Mouse (Mus musculus): ENCODE measurements at regions not wholly inside any gene's neighbourhood (a gene's known extent, or its start where the extent isn't known, plus 50 kb on each side); places are given as distances from the start of the nearest gene placed in this dataset.

DNA sequence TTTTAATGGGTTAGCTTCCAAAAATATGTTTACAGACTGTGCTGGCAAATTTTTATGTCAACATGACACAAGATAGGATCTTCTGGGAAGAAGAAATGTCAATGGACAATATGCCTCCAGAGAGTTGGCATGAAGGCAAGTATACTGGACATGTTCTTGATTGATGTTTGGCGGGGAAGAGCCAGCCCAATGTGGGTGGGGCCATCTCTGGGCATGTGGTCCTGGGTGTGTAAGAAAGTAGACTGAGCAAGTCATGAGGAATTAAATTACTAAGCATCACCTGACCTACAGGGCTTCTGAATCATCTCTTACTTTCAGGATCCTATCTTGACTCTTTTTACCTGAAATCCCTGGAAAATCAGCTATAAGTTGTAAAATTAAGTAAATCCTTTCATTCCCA is 525.0 kb upstream of the Grm7 start:
- no peaks in the 10 kb centered on the region for H3K36me3 ChIP-seq (ENCODE audit: control insufficient read depth in 1 of 2, insufficient read depth in 2 of 2, low read length in 2 of 2)
- no peaks in the 10 kb centered on the region for H3K4me1 ChIP-seq (ENCODE audit: control insufficient read depth in 1 of 2, insufficient read depth in 2 of 2, low read length in 2 of 2)
- TF ChIP-seq RAD21 (IDR thresholded peaks at IDR 0.05; ENCODE audit: low read depth, low read length), result no peak
- TF ChIP-seq ELF1 (IDR thresholded peaks at IDR 0.05; ENCODE audit: low read depth, low read length), result no peak
- no peak for TF ChIP-seq MYC (IDR thresholded peaks at IDR 0.05; ENCODE audit: low read depth, low read length)
- TF ChIP-seq E2F4 (IDR thresholded peaks at IDR 0.05; ENCODE audit: borderline replicate concordance, low read depth, low read length), result no peak
- no peak for TF ChIP-seq ZNF384 (IDR thresholded peaks at IDR 0.05; ENCODE audit: low read depth, low read length)
- TF ChIP-seq POLR2AphosphoS5 (IDR thresholded peaks at IDR 0.05; ENCODE audit: borderline replicate concordance, low read depth, low read length), result no peak
- no peak for TF ChIP-seq MAZ (IDR thresholded peaks at IDR 0.05; ENCODE audit: low read depth, low read length)
- no peak for TF ChIP-seq MYB (IDR thresholded peaks at IDR 0.05; ENCODE audit: low read depth, low read length)
- no peak for TF ChIP-seq JUND (IDR thresholded peaks at IDR 0.05; ENCODE audit: low read depth, low read length)
- no peak for TF ChIP-seq BHLHE40 (IDR thresholded peaks at IDR 0.05; ENCODE audit: borderline replicate concordance, low read depth, low read length)
- no peak for TF ChIP-seq HCFC1 (IDR thresholded peaks at IDR 0.05; ENCODE audit: low read depth, low read length)
- TF ChIP-seq SMC3 (IDR thresholded peaks at IDR 0.05; ENCODE audit: low read depth, low read length), result no peak
- TF ChIP-seq ZMIZ1 (IDR thresholded peaks at IDR 0.05; ENCODE audit: low read depth, low read length), result no peak
- TF ChIP-seq TCF12 (IDR thresholded peaks at IDR 0.05; ENCODE audit: low read depth, low read length), result no peak
- TF ChIP-seq GABPA (IDR thresholded peaks at IDR 0.05; ENCODE audit: low read depth, low read length), result no peak
- TF ChIP-seq SIN3A (IDR thresholded peaks at IDR 0.05; ENCODE audit: low read length), result no peak
- no peak for TF ChIP-seq UBTF (IDR thresholded peaks at IDR 0.05; ENCODE audit: borderline replicate concordance, insufficient read depth, low read depth, low read length)
- no peak for TF ChIP-seq MXI1 (IDR thresholded peaks at IDR 0.05; ENCODE audit: low read depth, low read length)
- no peak for TF ChIP-seq ZC3H11A (IDR thresholded peaks at IDR 0.05; ENCODE audit: low read depth, low read length)
- H3K9ac ChIP-seq (ENCODE audit: control insufficient read depth, low read depth, low read length, poor library complexity, severe bottlenecking), result no peak overlapping the region
- no peak for DNase-seq (ENCODE audit: low read depth, low spot score)
- no peak overlapping the region for H3K4me3 ChIP-seq (ENCODE audit: control insufficient read depth in 1 of 2, insufficient read depth in 1 of 2, low read depth in 2 of 2, low read length in 2 of 2)
- H3K27ac ChIP-seq (ENCODE audit: control insufficient read depth, low read depth, low read length), result no peak overlapping the region
- H3K79me2 ChIP-seq (ENCODE audit: control insufficient read depth, insufficient read depth, low read length, poor library complexity), result no peaks in the 10 kb centered on the region
- no peaks in the 10 kb centered on the region for H3K9me3 ChIP-seq (replicated peaks; ENCODE audit: insufficient read depth, low read length)
- H3K27me3 ChIP-seq (ENCODE audit: control insufficient read depth in 1 of 2, insufficient read depth in 2 of 2, low read length in 2 of 2), result no peaks in the 10 kb centered on the region

DNA sequence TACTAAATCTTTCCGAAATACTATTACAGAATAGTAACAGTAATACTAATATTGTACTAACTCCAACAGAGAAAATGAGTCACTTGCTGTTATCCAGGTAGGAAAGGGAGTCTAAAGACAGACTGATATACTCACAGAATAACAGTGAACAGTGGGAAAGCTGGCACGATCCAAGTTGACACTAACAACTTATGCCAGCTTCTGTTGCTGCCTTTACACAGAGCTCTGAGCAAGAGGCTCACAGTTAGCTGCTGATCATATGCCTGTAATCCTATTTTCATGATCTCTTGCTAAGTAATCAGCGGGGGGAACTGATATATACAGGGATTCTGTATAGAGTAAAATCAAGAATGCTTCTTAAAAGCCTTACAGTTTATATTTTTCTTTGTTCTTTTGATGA is 513.1 kb upstream of the Grm7 start:
- H3K27ac ChIP-seq (ENCODE audit: control insufficient read depth, low read depth, low read length), result no peak overlapping the region
- H3K79me2 ChIP-seq (ENCODE audit: control insufficient read depth, insufficient read depth, low read length, poor library complexity), result no peaks in the 10 kb centered on the region
- H3K36me3 ChIP-seq (ENCODE audit: control insufficient read depth in 1 of 2, insufficient read depth in 2 of 2, low read length in 2 of 2), result no peaks in the 10 kb centered on the region
- no peak for DNase-seq (ENCODE audit: low read depth, low spot score)
- TF ChIP-seq POLR2A (IDR thresholded peaks at IDR 0.05; ENCODE audit: control insufficient read depth in 1 of 2, insufficient read depth in 1 of 2, low read depth in 1 of 2, low read length in 2 of 2, poor library complexity in 1 of 2), result no peak
- TF ChIP-seq NELFE (IDR thresholded peaks at IDR 0.05; ENCODE audit: low read depth, low read length), result no peak
- TF ChIP-seq RAD21 (IDR thresholded peaks at IDR 0.05; ENCODE audit: low read depth, low read length), result no peak
- TF ChIP-seq POLR2AphosphoS2 (IDR thresholded peaks at IDR 0.05; ENCODE audit: low read length), result no peak
- H3K9ac ChIP-seq (ENCODE audit: control insufficient read depth, low read depth, low read length, poor library complexity, severe bottlenecking), result no peak overlapping the region
- H3K27me3 ChIP-seq (ENCODE audit: control insufficient read depth in 1 of 2, insufficient read depth in 2 of 2, low read length in 2 of 2), result no peaks in the 10 kb centered on the region
- no peak overlapping the region for H3K4me3 ChIP-seq (ENCODE audit: control insufficient read depth in 1 of 2, insufficient read depth in 1 of 2, low read depth in 2 of 2, low read length in 2 of 2)
- H3K9me3 ChIP-seq (replicated peaks; ENCODE audit: insufficient read depth, low read length), result no peaks in the 10 kb centered on the region; the same call in 1 of the 2 replicates
- no peaks in the 10 kb centered on the region for H3K4me1 ChIP-seq (ENCODE audit: control insufficient read depth in 1 of 2, insufficient read depth in 2 of 2, low read length in 2 of 2)
